Mouse (Mus musculus): ENCODE results near the gene Scn8a.
A peak's percentile ranks its signal among the peaks of the same experiment; 100 is the strongest.

The Scn8a gene

GRCm38 (mm10) chr15:100879073-100879472 lies 9.4 kb downstream of the Scn8a start:
- DNase-seq (ENCODE audit: low read depth, low spot score), result no peak

- DNase-seq (ENCODE audit: low read depth, low spot score), result no peak
These were observed 11.7 kb downstream of the Scn8a start for GRCm38 (mm10) chr15:100881385-100881784.

GRCm38 (mm10) chr15:100884481-100884880 lies 14.8 kb downstream of the Scn8a start:
- no peak for DNase-seq (ENCODE audit: low read depth, low spot score)

GRCm38 (mm10) chr15:100891962-100892361 lies 22.3 kb downstream of the Scn8a start:
- DNase-seq (ENCODE audit: low read depth, low spot score), result no peak

GRCm38 (mm10) chr15:100896502-100896901 lies 26.8 kb downstream of the Scn8a start:
- DNase-seq (ENCODE audit: low read depth, low spot score), result no peak

- no peak for DNase-seq (ENCODE audit: low read depth, low spot score)
These were observed 34.2 kb downstream of the Scn8a start for GRCm38 (mm10) chr15:100903811-100904210.

- no peak for DNase-seq (ENCODE audit: low read depth, low spot score)
These were observed 35.3 kb downstream of the Scn8a start for GRCm38 (mm10) chr15:100905006-100905405.

- DNase-seq (ENCODE audit: low read depth, low spot score), result no peak
These were observed 36.1 kb downstream of the Scn8a start for GRCm38 (mm10) chr15:100905751-100906150.

GRCm38 (mm10) chr15:100908817-100909216 lies 39.2 kb downstream of the Scn8a start:
- DNase-seq (ENCODE audit: low read depth, low spot score), result no peak

- DNase-seq (ENCODE audit: low read depth, low spot score), result no peak
These were observed 40.1 kb downstream of the Scn8a start for GRCm38 (mm10) chr15:100909734-100910163.

GRCm38 (mm10) chr15:100910381-100910841 lies 40.8 kb downstream of the Scn8a start:
- DNase-seq (ENCODE audit: low read depth, low spot score), result no peak

GRCm38 (mm10) chr15:100912676-100913266 lies 43.1 kb downstream of the Scn8a start:
- DNase-seq (ENCODE audit: low read depth, low spot score), result no peak

- DNase-seq (ENCODE audit: low read depth, low spot score), result no peak
These were observed 45.1 kb downstream of the Scn8a start for GRCm38 (mm10) chr15:100914734-100915242.

GRCm38 (mm10) chr15:100918046-100918445 lies 48.4 kb downstream of the Scn8a start:
- no peak for DNase-seq (ENCODE audit: low read depth, low spot score)

- DNase-seq (ENCODE audit: low read depth, low spot score), result no peak
These were observed 52.6 kb downstream of the Scn8a start for GRCm38 (mm10) chr15:100922210-100922609.

GRCm38 (mm10) chr15:100923476-100923875 lies 53.8 kb downstream of the Scn8a start:
- peak; percentile 16 for DNase-seq (ENCODE audit: low read depth, low spot score)

- no peak for DNase-seq (ENCODE audit: low read depth, low spot score)
These were observed 55.3 kb downstream of the Scn8a start for GRCm38 (mm10) chr15:100924941-100925340.

- no peak for DNase-seq (ENCODE audit: low read depth, low spot score)
These were observed 60.8 kb downstream of the Scn8a start for GRCm38 (mm10) chr15:100930477-100930876.

GRCm38 (mm10) chr15:100936176-100936575 lies 66.5 kb downstream of the Scn8a start:
- no peak for DNase-seq (ENCODE audit: low read depth, low spot score)

GRCm38 (mm10) chr15:100948383-100948782 lies 78.7 kb downstream of the Scn8a start:
- no peak for DNase-seq (ENCODE audit: low read depth, low spot score)

- no peak for DNase-seq (ENCODE audit: low read depth, low spot score)
These were observed 79.5 kb downstream of the Scn8a start for GRCm38 (mm10) chr15:100949169-100949568.

GRCm38 (mm10) chr15:100951491-100951890 lies 81.8 kb downstream of the Scn8a start:
- DNase-seq (ENCODE audit: low read depth, low spot score), result no peak

GRCm38 (mm10) chr15:100952292-100952691 lies 82.6 kb downstream of the Scn8a start:
- DNase-seq (ENCODE audit: low read depth, low spot score), result no peak

GRCm38 (mm10) chr15:100952854-100953253 lies 83.2 kb downstream of the Scn8a start:
- no peak for DNase-seq (ENCODE audit: low read depth, low spot score)

Measured in retina, postnatal 7 days (tissue).